Mouse (Mus musculus) stomach, embryonic 15.5 days (tissue): Measurements from ENCODE around the gene Metap1d. TPM values are rescaled to one million over a fixed set of nuclear protein-coding genes. Genes with fewer than 3 reads are reported as not detected.

Experiments
- ATAC-seq: fragments of 200-750 bp; cut with Nextera tagmentation; 2 replicates; pipeline ENCODE4 v1.8.0; 2017; ENCODE audit warnings: low read depth, moderate number of reproducible peaks, moderate TSS enrichment; ENCODE audit not compliant: insufficient read depth, low FRiP score
- H3K27ac ChIP-seq: fragments of 300-500 bp; sonication (generic); 2 replicates; pipeline ENCODE4 v1.5.1; 2015; ENCODE audit warnings: mild to moderate bottlenecking, inconsistent platforms
- H3K27me3 ChIP-seq: fragments of 300-500 bp; sonication (generic); replicated peaks from 2 replicates; pipeline ENCODE4 v1.6.1; 2015; ENCODE audit warnings: inconsistent platforms
- H3K36me3 ChIP-seq: fragments of 300-500 bp; sonication (generic); 2 replicates; pipeline ENCODE4 v1.6.1; 2015; ENCODE audit warnings: inconsistent platforms
- H3K4me1 ChIP-seq: fragments of 300-500 bp; sonication (generic); 2 replicates; pipeline ENCODE4 v1.6.1; 2015; ENCODE audit warnings: inconsistent platforms
- H3K4me2 ChIP-seq: fragments of 300-500 bp; sonication (generic); 2 replicates; pipeline ENCODE4 v1.6.1; 2015; ENCODE audit warnings: mild to moderate bottlenecking, inconsistent platforms
- H3K4me3 ChIP-seq: fragments of 300-500 bp; sonication (generic); replicated peaks from 2 replicates; pipeline ENCODE4 v1.5.1; 2015; ENCODE audit warnings: inconsistent platforms
- H3K9ac ChIP-seq: fragments of 300-500 bp; sonication (generic); 2 replicates; pipeline ENCODE4 v1.6.1; 2015; ENCODE audit warnings: inconsistent platforms
- H3K9me3 ChIP-seq: fragments of 300-500 bp; sonication (generic); 2 replicates; pipeline ENCODE4 v1.6.1; 2016; ENCODE audit warnings: inconsistent platforms
- WGBS: fragments of 180-500 bp; shearing (Covaris S2); methylation state at CpG from one replicate; pipeline ENCODE4 v1.1.7; 2015; 5-methylcytosine and 5-hydroxymethylcytosine counted together
- polyA plus RNA-seq: library from polyadenylated mRNA; unstranded; fragments of >200 nt; fragmentation: Nextera tagmentation; extraction: Ambion mirVana; gene quantifications from 2 replicates; pipeline ENCODE4 v1.2.1, GENCODE M21; 2015

Gene Metap1d
- polyA plus RNA-seq, 1 experiment from 2014 or later, result 35.6 TPM

DNA sequence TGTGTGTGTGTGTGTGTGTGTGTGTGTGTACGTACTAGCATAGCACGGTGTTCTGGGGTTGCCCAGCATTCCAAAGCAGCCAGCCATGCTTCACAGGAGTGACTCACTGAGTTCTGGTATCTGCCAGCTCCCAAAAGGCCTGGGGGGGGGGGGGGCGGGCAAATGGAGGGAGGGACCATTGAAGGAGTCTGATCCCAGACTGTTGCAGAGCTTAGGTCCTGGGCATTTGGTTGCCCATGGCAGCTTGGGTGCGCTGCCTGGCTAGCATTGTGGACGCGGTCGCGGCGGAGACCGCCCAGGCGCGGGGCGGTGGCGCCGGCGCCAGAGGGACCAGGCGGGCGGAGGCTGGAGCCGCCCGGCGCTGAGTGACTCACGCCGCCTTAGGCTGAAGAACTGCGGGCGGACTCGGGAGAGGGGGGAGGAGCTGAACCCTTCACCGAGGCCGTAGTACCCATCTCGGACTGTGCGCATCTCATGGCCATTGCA lies 89.8 kb downstream of the Metap1d start:
- H3K27me3 ChIP-seq, result peaks cover 85% of the 10 kb centered on the region

DNA sequence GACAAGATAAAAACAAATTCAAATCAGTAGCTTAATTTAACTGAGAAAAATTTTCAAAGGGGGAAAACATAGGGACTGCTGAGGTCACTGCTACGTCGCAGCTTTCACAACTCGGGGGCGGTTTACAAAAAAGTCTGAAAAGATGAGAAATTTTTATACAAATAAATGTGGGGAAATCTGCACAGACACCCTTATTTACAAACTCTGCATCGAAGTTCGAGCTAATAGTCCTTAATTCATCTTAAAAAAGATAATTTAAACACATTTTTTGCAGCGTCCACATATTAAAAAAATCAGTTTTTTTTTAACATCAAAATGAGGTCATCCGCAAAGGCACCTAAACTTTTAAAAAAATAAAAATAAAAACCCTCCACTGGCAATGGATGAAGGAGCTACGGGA lies 90.5 kb downstream of the Metap1d start:
- H3K27ac ChIP-seq, result no peak overlapping the region
- H3K4me1 ChIP-seq, result peaks cover 42% of the 10 kb centered on the region
- H3K9ac ChIP-seq, result no peak overlapping the region
- H3K27me3 ChIP-seq, result peaks cover 85% of the 10 kb centered on the region
- H3K4me3 ChIP-seq, result no peak overlapping the region
- H3K4me2 ChIP-seq, result no peak overlapping the region
- H3K9me3 ChIP-seq, result no peaks in the 10 kb centered on the region
- no peaks in the 10 kb centered on the region for H3K36me3 ChIP-seq
- 4% methylated on average over 9 of the region's 9 CpGs for WGBS
- no peak for ATAC-seq

More for the DNA sequence above, 89.8 kb downstream of the Metap1d start:
- no peak overlapping the region for H3K9ac ChIP-seq
- under 1% methylated on average over 23 of the region's 30 CpGs for WGBS
- no peaks in the 10 kb centered on the region for H3K36me3 ChIP-seq
- H3K27ac ChIP-seq, result no peak overlapping the region
- H3K4me1 ChIP-seq, result peaks cover 42% of the 10 kb centered on the region
- peak overlapping the region; percentile 41 for H3K4me2 ChIP-seq
- H3K9me3 ChIP-seq, result no peaks in the 10 kb centered on the region
- ATAC-seq, result peak; percentile 56
- H3K4me3 ChIP-seq, result peak overlapping the region; percentile 23; the same call in 1 of the 2 replicates

DNA sequence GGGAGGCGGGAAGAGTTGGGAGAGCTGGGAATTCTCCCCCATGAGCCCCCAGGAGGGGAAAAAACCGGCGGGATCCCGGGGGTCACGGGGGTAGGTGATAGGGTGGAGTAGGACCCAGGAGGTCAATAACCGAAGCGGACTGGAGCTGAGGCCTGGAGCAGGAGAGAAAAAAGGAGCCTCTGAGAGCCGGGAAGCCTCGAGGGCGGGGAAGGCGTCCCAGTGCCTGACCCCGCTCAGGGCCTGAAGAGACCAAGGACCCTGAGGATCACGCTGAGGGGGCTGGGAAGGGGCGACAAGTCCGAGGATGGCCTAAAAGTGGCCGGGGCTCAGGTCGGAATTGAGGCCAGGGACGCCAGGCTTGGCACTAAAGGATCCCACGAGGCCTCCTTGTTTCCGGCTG lies 90.9 kb downstream of the Metap1d start:
- Histone ChIP-seq H3K9me3 (no peaks in the 10 kb centered on the region), H3K4me3 (peak overlapping the region; percentile 24), H3K4me1 (peaks cover 40% of the 10 kb centered on the region), H3K9ac (no peak overlapping the region), H3K27ac (no peak overlapping the region), H3K36me3 (no peaks in the 10 kb centered on the region), H3K27me3 (peaks cover 85% of the 10 kb centered on the region), H3K4me2 (0 out of 2 replicates have a peak overlapping the region, but pooled peaks have one; percentile 25)
- ATAC-seq, result no peak
- WGBS, result 3% methylated on average over 20 of the region's 20 CpGs

DNA sequence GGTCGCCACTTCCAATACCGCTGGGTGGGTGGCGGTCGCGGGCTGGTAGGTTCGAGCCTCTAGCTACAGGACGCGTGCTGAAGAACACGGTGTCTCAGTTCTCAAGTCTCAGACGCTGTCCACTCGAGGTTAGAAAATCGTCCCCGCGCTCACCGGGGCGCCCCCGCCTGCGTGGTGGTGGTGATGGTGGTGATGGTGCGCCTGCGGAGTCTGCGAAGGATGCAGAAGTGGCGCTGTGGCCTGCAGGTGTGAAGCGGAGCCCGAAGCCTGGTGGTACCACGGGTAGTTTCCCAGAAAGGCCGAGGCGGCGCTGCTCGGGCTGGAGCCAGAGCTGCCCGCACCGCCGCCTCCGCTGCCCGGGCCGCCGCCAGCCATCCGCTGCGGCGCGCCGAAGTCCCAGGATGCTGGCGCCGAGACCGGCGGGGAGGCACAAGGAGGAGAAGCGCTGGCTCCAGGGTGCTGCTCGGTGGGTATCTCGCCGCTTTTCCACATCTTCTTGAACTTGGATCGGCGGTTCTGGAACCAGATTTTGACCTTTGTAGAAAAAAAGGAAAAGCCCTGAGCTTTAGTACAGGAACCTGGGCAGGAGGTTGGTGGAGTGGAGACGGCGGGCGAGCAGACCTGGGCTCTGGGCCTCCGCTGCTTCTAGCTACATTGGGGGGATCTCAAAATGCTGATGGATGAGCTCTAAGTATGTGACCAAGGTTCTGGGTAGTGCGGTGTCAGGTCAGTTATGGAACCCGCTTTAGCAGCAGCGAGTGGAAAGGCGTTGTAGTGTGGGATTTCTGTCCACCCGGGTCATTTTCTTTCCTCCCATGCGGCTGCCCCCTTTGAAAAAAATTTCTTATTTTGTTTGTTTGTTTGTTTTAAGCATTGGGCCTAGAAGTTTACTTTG lies 91.6 kb downstream of the Metap1d start:
- Histone ChIP-seq H3K36me3 (no peaks in the 10 kb centered on the region), H3K4me3 (peak overlapping the region; percentile 42), H3K4me2 (peak overlapping the region; percentile 25; the same call in 1 of the 2 replicates), H3K9ac (no peak overlapping the region), H3K27me3 (peaks cover 85% of the 10 kb centered on the region), H3K27ac (no peak overlapping the region), H3K9me3 (no peaks in the 10 kb centered on the region), H3K4me1 (peaks cover 34% of the 10 kb centered on the region)
- no peak for ATAC-seq
- 2% methylated on average over 61 of the region's 61 CpGs for WGBS

DNA sequence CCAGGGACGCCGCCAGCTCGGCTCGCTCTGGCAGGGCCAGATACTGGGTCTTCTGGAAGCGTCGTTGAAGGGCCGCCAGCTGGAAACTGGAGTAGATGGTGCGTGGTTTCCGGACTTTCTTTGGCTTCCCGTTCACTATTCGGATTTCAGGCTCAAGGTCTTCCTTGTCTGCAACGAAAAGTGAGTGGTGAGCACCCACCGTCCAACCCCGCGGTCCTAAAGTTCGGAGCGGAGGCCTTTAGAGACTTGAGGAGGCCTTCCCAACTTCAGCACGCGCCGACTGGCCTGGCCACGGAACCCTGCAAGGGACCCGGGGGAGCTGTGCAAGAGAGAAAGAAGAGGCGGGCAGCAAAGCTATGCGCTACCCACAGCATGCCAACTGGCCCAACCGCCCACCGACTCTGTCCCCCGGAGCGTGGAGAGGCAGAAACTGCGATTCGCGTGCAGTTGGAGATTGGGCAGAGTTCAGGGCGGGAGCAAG lies 92.4 kb downstream of the Metap1d start:
- no peak overlapping the region for H3K9ac ChIP-seq
- peaks cover 34% of the 10 kb centered on the region for H3K4me1 ChIP-seq
- H3K4me2 ChIP-seq, result peak overlapping the region; percentile 80
- H3K27ac ChIP-seq, result no peak overlapping the region
- ATAC-seq, result no peak
- H3K4me3 ChIP-seq, result peak overlapping the region; percentile 42
- no peaks in the 10 kb centered on the region for H3K9me3 ChIP-seq
- WGBS, result 2% methylated on average over 32 of the region's 32 CpGs
- no peaks in the 10 kb centered on the region for H3K36me3 ChIP-seq
- peaks cover 88% of the 10 kb centered on the region for H3K27me3 ChIP-seq

DNA sequence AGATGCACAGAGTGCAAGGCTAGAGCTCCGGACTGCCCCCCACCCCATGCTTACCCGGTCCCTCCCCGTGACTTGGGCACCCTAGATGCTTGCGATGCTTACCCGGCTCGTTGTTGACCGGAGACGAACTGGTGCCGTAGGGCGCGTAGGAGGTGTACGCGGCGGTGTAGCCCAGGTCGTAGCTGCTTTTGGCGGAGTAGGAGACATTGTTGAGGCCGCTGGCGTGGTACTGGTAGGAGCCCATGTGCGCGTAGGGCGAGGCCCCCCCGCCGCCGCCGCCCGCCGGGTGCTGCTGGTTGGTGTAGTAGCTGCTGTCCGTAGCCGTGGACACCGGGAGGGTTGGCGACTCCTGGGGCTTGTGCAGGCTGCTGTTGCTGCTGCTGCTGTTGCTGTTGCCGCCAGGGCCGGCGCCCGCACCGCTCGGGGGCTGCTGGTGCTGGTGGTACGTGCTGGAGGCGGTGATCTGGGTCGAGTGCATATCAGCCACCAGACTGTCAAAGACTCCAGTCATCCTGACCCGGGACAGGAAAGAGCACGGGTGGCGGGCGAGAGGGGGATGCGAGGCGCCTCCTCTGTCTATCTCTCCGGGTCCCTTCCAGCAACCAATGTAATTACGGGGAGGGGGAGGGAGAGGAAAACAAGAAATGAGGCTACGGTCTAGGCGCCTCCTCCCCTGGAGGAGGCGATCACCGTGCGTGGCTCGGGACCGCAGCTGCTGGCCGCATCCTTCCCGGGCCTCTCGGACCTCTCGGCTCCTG lies 93.0 kb downstream of the Metap1d start:
- no peaks in the 10 kb centered on the region for H3K36me3 ChIP-seq
- H3K9ac ChIP-seq, result no peak overlapping the region
- peak overlapping the region; percentile 42 for H3K4me3 ChIP-seq
- peaks cover 32% of the 10 kb centered on the region for H3K4me1 ChIP-seq
- no peaks in the 10 kb centered on the region for H3K9me3 ChIP-seq
- H3K27ac ChIP-seq, result peak overlapping the region; percentile 19; the same call in 1 of the 2 replicates
- peaks cover 85% of the 10 kb centered on the region for H3K27me3 ChIP-seq
- peak overlapping the region; percentile 80 for H3K4me2 ChIP-seq
- under 1% methylated on average over 59 of the region's 59 CpGs for WGBS
- peak; percentile 37 for ATAC-seq

DNA sequence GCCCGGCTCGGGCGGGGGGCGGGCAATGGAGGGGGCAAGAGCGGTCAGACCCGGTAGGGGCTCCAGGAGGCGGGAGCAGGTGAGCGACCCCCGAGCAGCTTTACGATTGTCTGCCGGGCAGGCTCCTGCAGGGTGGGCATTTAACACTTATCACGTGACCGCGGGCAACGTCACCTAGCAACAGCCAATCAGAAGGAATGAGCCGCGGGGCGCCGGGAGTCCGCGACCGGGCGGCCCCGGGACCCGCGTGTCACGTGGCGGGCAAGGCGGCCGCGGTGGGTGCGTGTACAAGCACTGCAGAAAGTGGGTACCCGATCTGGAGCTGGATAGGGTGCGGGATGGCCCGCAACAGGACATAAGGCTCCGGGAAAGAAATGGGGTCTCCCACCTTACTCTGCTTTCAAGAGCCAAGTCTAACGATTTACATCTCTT lies 93.6 kb downstream of the Metap1d start, which contains the start of gene Dlx2:
Gene Dlx2, minus strand, starts transcription at position 115 of the 432 bp plus-strand sequence.
- H3K4me3 ChIP-seq, result peak within 1 kb of the TSS; percentile 42
- H3K4me2 ChIP-seq, result peak within 1 kb of the TSS; percentile 80
- H3K9me3 ChIP-seq, result no peaks in the 10 kb centered on the region
- ATAC-seq, result peak; percentile 15; the same call in 1 of the 2 replicates
- peaks cover 26% of the 10 kb centered on the region for H3K4me1 ChIP-seq
- under 1% methylated on average over 37 of the region's 37 CpGs for WGBS
- no peaks in the 10 kb centered on the region for H3K36me3 ChIP-seq
- H3K27me3 ChIP-seq, result peaks cover 85% of the 10 kb centered on the region
- H3K9ac ChIP-seq, result no peak within 1 kb of the TSS
- peak within 1 kb of the TSS; percentile 19; the same call in 1 of the 2 replicates for H3K27ac ChIP-seq

DNA sequence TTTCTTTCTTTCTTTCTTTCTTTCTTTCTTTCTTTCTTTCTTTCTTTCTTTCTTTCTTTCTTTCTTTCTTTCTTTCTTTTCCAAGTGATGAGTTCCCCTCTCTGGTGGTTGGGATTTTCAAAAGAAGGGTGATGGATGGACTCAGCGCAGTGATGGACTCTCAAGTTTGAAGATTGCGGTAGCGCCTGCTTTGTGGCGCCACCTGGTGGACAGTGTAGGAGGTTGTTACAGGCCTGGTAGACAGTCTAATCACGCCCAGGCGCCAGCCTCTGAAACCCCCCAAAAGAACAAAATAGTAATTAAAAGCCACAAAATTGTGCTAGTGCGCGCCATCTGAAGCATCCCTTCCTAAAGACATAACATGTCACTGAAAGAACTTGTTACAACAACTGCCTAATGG lies 94.8 kb downstream of the Metap1d start:
- H3K27me3 ChIP-seq, result peaks cover 85% of the 10 kb centered on the region
- 5% methylated on average over 8 of the region's 8 CpGs for WGBS
- no peak for ATAC-seq
- no peak overlapping the region for H3K27ac ChIP-seq
- no peak overlapping the region for H3K4me3 ChIP-seq
- H3K9ac ChIP-seq, result no peak overlapping the region
- no peaks in the 10 kb centered on the region for H3K36me3 ChIP-seq
- H3K9me3 ChIP-seq, result no peaks in the 10 kb centered on the region
- peaks cover 24% of the 10 kb centered on the region for H3K4me1 ChIP-seq
- H3K4me2 ChIP-seq, result no peak overlapping the region

DNA sequence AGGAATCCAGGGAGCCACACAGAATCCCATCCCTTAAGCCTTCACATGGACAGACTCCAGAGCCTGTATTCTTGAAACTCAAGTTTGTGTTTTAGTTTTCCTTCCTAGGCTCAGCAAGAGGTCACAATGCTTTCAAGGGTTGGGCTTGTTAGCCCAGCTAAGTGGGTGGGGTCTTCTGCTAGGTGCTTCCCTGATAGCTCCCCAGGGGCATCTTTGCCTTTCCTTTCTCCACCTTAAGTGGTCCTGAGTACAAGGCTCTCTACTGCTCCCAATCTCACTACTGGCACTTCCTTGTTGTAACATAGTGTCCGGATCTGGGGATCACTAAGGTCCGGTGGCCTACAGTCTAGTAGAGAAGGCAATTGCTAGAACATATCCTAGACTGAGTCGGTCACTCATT lies 97.3 kb downstream of the Metap1d start:
- Histone ChIP-seq H3K4me3 (no peak overlapping the region), H3K4me2 (no peak overlapping the region), H3K9me3 (no peaks in the 10 kb centered on the region), H3K4me1 (peaks cover 16% of the 10 kb centered on the region), H3K36me3 (no peaks in the 10 kb centered on the region), H3K9ac (no peak overlapping the region), H3K27ac (no peak overlapping the region), H3K27me3 (peaks cover 72% of the 10 kb centered on the region)
- no peak for ATAC-seq
- WGBS, result 26% methylated on average over 3 of the region's 3 CpGs

DNA sequence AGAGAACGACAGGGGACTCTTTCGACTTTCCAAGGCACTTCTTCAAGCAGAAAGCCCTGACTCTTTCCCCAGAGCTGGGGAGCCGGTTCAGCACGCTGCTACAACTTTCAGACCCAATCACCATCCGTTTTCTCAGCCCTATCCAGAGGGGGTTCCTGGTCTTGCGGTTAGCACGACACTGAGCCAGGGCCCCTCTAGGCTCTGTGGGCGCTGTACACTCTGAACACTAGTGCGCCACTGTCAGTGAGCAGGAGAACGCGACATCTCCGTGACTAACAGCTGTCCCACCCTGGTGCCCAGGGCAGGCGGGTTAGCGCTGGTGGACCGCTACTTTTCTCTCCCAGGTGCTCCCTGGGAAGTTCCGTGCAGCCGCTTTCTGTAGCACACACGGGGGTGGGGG lies 98.6 kb downstream of the Metap1d start:
- Histone ChIP-seq H3K4me2 (no peak overlapping the region), H3K27me3 (peaks cover 59% of the 10 kb centered on the region), H3K27ac (no peak overlapping the region), H3K9ac (no peak overlapping the region), H3K4me1 (peaks cover 3% of the 10 kb centered on the region; the same call in 1 of the 2 replicates), H3K4me3 (no peak overlapping the region), H3K9me3 (no peaks in the 10 kb centered on the region), H3K36me3 (no peaks in the 10 kb centered on the region)
- 2% methylated on average over 18 of the region's 18 CpGs for WGBS
- no peak for ATAC-seq

DNA sequence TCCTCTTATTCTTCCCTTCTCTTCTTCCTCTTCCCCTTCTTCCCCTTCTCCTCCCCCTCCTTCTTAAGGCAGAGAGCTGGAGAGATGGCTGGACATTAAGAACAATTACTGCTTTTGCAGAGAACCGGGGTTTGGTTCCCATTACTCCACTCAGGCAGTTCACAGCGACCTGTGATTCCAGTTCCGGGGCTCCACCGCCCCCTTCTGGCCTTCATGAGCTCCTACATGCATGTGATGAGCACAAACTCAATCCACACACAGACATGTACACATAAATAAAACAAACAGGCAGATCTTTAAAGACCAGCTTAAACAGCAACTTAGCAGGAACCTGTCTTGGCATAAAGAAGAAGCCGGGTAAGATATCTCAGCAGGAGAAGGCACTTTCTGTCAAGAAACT lies 103.0 kb downstream of the Metap1d start:
- no peak for ATAC-seq
- Histone ChIP-seq H3K27me3 (peaks cover 25% of the 10 kb centered on the region), H3K9ac (no peak overlapping the region), H3K27ac (no peak overlapping the region), H3K4me1 (no peaks in the 10 kb centered on the region), H3K9me3 (no peaks in the 10 kb centered on the region), H3K36me3 (no peaks in the 10 kb centered on the region), H3K4me3 (no peak overlapping the region), H3K4me2 (no peak overlapping the region)
- 66% methylated on average over 5 of the region's 5 CpGs for WGBS
